ENCODE assay signal across 8 mouse cellular contexts in genomic region chrX:53052652-53053500, GRCm38 (mm10).
DNase-seq lines count a peak whose midpoint lies in the region; ATAC-seq and TF ChIP-seq lines count a peak whose summit lies in the region.

No protein-coding gene starts in this region.

- H3K4me3 ChIP-seq in embryonic fibroblast, embryonic 13.5 days (ENCODE audit: insufficient read depth, low read length), result no peak overlapping the region
- H3K4me3 ChIP-seq in limb, embryonic 11.5 days (ENCODE audit: low read depth, low read length), result peak overlapping the region; percentile 12; the same call in 1 of the 2 replicates
- H3K4me3 ChIP-seq in neural tube, embryonic 11.5 days (ENCODE audit: low read depth, low read length), result no peak overlapping the region

- ATAC-seq in limb, embryonic 11.5 days (ENCODE audit: insufficient number of reproducible peaks, low FRiP score, low TSS enrichment, low read depth), result peak; percentile 69
- no peak for ATAC-seq in neural tube, embryonic 11.5 days (ENCODE audit: insufficient read depth, low FRiP score, low TSS enrichment)

- DNase-seq in gastrocnemius, postnatal 4 days (ENCODE audit: low spot score in 2 of 2), result peak; percentile 66 to 73
- DNase-seq in gastrocnemius, postnatal 25 days, result no peak
- peak; percentile 77 for DNase-seq in ES-CJ7 (ENCODE audit: low read depth, low spot score)
- peak; percentile 87 for DNase-seq in limb, embryonic 11.5 days (ENCODE audit: low spot score)
- peak; percentile 55 for DNase-seq in neural tube, embryonic 11.5 days (ENCODE audit: low spot score)
- no peak for DNase-seq in frontal cortex, adult 2 months (ENCODE audit: extremely low spot score in 1 of 2, low spot score in 1 of 2)
- DNase-seq in cerebellum, adult 9-10 months, result no peak

- 15% methylated on average over 13 of the region's 13 CpGs for WGBS in limb, embryonic 11.5 days
- WGBS in neural tube, embryonic 11.5 days, result 9% methylated on average over 13 of the region's 13 CpGs

- no peak overlapping the region for H3K9ac ChIP-seq in limb, embryonic 11.5 days (ENCODE audit: low read length)
- no peak overlapping the region; the same call in 1 of the 2 replicates for H3K9ac ChIP-seq in neural tube, embryonic 11.5 days (ENCODE audit: low read length)

- peak overlapping the region; percentile 34 for H3K4me2 ChIP-seq in limb, embryonic 11.5 days (ENCODE audit: low read depth, severe bottlenecking)
- H3K4me2 ChIP-seq in neural tube, embryonic 11.5 days (ENCODE audit: low read depth), result peak overlapping the region; percentile 25

- H3K4me1 ChIP-seq in embryonic fibroblast, embryonic 13.5 days (ENCODE audit: control insufficient read depth, insufficient read depth, low read length), result no peaks in the 10 kb centered on the region; the same call in 1 of the 2 replicates
- H3K4me1 ChIP-seq in limb, embryonic 11.5 days (ENCODE audit: control insufficient read depth, insufficient read depth, low read length), result no peaks in the 10 kb centered on the region
- H3K4me1 ChIP-seq in neural tube, embryonic 11.5 days (ENCODE audit: control insufficient read depth, insufficient read depth, low read length), result no peaks in the 10 kb centered on the region

- H3K9me3 ChIP-seq in limb, embryonic 11.5 days (ENCODE audit: control insufficient read depth, low read length), result no peaks in the 10 kb centered on the region
- H3K9me3 ChIP-seq in neural tube, embryonic 11.5 days (ENCODE audit: control insufficient read depth, low read length), result no peaks in the 10 kb centered on the region

- TF ChIP-seq POLR2A in embryonic fibroblast, embryonic 13.5 days (IDR thresholded peaks at IDR 0.05; ENCODE audit: low read depth, low read length), result peak; percentile 58

- H3K36me3 ChIP-seq in limb, embryonic 11.5 days (ENCODE audit: control insufficient read depth, insufficient read depth, low read length), result no peaks in the 10 kb centered on the region
- H3K36me3 ChIP-seq in neural tube, embryonic 11.5 days (ENCODE audit: control insufficient read depth, insufficient read depth, low read length), result no peaks in the 10 kb centered on the region

- H3K27ac ChIP-seq in embryonic fibroblast, embryonic 13.5 days (ENCODE audit: insufficient read depth, low read length), result no peak overlapping the region; the same call in 1 of the 2 replicates
- H3K27ac ChIP-seq in limb, embryonic 11.5 days (replicated peaks; ENCODE audit: low read depth, low read length), result peak overlapping the region; percentile 79
- no peak overlapping the region for H3K27ac ChIP-seq in neural tube, embryonic 11.5 days (ENCODE audit: low read depth, low read length)

- TF ChIP-seq CTCF in embryonic fibroblast, embryonic 13.5 days (IDR thresholded peaks at IDR 0.05; ENCODE audit: borderline replicate concordance, insufficient read depth, low read length), result no peak

- 0 out of 2 replicates have a peak, but pooled peaks cover 4% of the 10 kb centered on the region for H3K27me3 ChIP-seq in limb, embryonic 11.5 days (ENCODE audit: control insufficient read depth, insufficient read depth, low read length)
- no peaks in the 10 kb centered on the region; the same call in 1 of the 2 replicates for H3K27me3 ChIP-seq in neural tube, embryonic 11.5 days (ENCODE audit: control insufficient read depth, insufficient read depth, low read length)

Comparison
In these comparisons a context has a peak if more than half of its experiments do, and no peak if none do; other contexts are left out.
1. DNase-seq: peak in gastrocnemius, postnatal 4 days (2 of 2), ES-CJ7 (single experiment), limb, embryonic 11.5 days (single experiment) and neural tube, embryonic 11.5 days (single experiment); none in gastrocnemius, postnatal 25 days (single experiment), frontal cortex, adult 2 months (0 of 2) and cerebellum, adult 9-10 months (single experiment).